Mouse (Mus musculus) liver, postnatal 0 days (tissue): ENCODE data around the gene Tas1r2. TPM values are rescaled to one million over a fixed set of nuclear protein-coding genes. Genes with fewer than 3 reads are reported as not detected.
A peak's percentile ranks its signal among the peaks of the same experiment; 100 is the strongest.

Source experiments
- ATAC-seq: fragments of 200-750 bp; cut with Nextera tagmentation; 2 replicates; pipeline ENCODE4 v1.8.0; 2017; ENCODE audit warnings: mild to moderate bottlenecking, moderate library complexity
- DNase-seq: peaks from one replicate; pipeline ENCODE4 v3.0.0-alpha.2; 2016
- H3K27ac ChIP-seq: fragments of 300-500 bp; sonication (generic); 2 replicates; pipeline ENCODE4 v1.5.1; 2014; ENCODE audit warnings: antibody characterized with exemption, moderate library complexity, mild to moderate bottlenecking, low read depth
- H3K27me3 ChIP-seq: fragments of 300-500 bp; sonication (generic); 2 replicates; pipeline ENCODE4 v1.6.1; 2014; ENCODE audit warnings: low read length, control low read depth, mixed read lengths; ENCODE audit not compliant: insufficient read depth
- H3K36me3 ChIP-seq: fragments of 300-500 bp; sonication (generic); replicated peaks from 2 replicates; pipeline ENCODE4 v1.6.1; 2014; ENCODE audit warnings: mild to moderate bottlenecking, control low read depth, low read length, moderate library complexity, mixed read lengths; ENCODE audit not compliant: insufficient read depth
- H3K4me1 ChIP-seq: fragments of 300-500 bp; sonication (generic); 2 replicates; pipeline ENCODE4 v1.6.1; 2014; ENCODE audit warnings: antibody characterized with exemption, mild to moderate bottlenecking, control low read depth; ENCODE audit not compliant: insufficient read depth
- H3K4me2 ChIP-seq: fragments of 300-500 bp; sonication (generic); 2 replicates; pipeline ENCODE4 v1.6.1; 2014; ENCODE audit warnings: low read depth, mild to moderate bottlenecking, low read length, moderate library complexity, mixed read lengths
- H3K4me3 ChIP-seq: fragments of 300-500 bp; sonication (generic); 2 replicates; pipeline ENCODE4 v1.5.1; 2014; ENCODE audit warnings: low read depth, low read length
- H3K9ac ChIP-seq: fragments of 300-500 bp; sonication (generic); replicated peaks from 2 replicates; pipeline ENCODE4 v1.6.1; 2014; ENCODE audit warnings: mild to moderate bottlenecking, moderate library complexity
- H3K9me3 ChIP-seq: fragments of 300-500 bp; sonication (generic); 2 replicates; pipeline ENCODE4 v1.6.1; 2016; ENCODE audit warnings: mild to moderate bottlenecking, control low read depth, low read length, mixed read lengths
- CTCF ChIP-seq: sonication (generic); IDR thresholded peaks from 2 replicates; pipeline ENCODE4 v1.5.1; 2016; ENCODE audit warnings: antibody characterized with exemption, low read depth
- EP300 ChIP-seq: IDR thresholded peaks from 2 replicates; pipeline ENCODE4 v1.6.1; 2016; ENCODE audit warnings: antibody characterized with exemption, low read depth, mild to moderate bottlenecking
- WGBS: fragments of 180-500 bp; shearing (Covaris S2); extraction: QIAGEN DNeasy Blood & Tissue Kit; methylation state at CpG from one replicate; pipeline ENCODE4 v1.1.7; 2014; ENCODE audit not compliant: insufficient replicate concordance; 5-methylcytosine and 5-hydroxymethylcytosine counted together
- polyA plus RNA-seq: library from polyadenylated mRNA; unstranded; fragments of >200 nt; fragmentation: Nextera tagmentation; extraction: Ambion mirVana; gene quantifications from 2 replicates; pipeline ENCODE4 v1.2.1, GENCODE M21; 2015

Tas1r2 gene
- polyA plus RNA-seq, 1 experiment from 2014 or later, result not detected

DNA sequence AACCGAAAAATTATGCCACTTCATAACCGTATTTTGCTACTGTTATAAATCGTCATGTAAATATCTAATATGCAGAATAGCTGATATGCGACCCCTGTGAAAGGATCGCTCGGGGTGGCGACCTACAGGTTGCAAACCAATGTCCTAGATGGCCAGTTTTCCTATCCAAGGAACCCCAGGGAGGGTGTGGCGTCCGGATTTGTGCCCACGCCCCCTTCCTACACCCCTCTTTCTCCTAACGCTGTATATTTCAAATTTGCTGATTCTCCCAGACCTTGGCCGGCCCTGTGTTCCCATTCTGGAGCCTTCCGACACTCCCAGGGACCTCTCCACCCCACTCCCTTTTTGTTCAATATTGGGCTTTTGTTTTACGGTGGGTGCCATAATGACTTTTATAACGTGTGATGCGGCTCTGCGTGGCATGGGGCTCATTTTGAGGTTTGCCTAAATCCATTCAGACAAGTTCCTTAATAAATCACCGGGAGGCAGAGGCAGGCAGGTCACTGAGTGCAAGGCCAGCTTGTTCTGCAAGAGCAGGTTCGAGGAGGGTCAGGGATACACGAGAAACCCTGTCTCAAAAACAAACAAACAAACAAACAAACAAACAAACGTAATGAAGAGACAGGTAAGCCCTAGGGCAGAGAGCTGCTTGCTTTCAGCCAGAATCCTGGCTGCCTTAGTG lies 29.8 kb upstream of the Tas1r2 start:
- H3K4me1 ChIP-seq, result peaks cover 21% of the 10 kb centered on the region
- H3K9ac ChIP-seq, result peak overlapping the region; percentile 77
- peak overlapping the region; percentile 98 for H3K4me2 ChIP-seq
- WGBS, result 15% methylated on average over 21 of the region's 21 CpGs
- TF ChIP-seq CTCF, result no peak
- TF ChIP-seq EP300, result no peak
- H3K27me3 ChIP-seq, result no peaks in the 10 kb centered on the region
- ATAC-seq (no peak), DNase-seq (no peak)
- no peaks in the 10 kb centered on the region for H3K36me3 ChIP-seq
- H3K9me3 ChIP-seq, result no peaks in the 10 kb centered on the region
- peak overlapping the region; percentile 98 for H3K27ac ChIP-seq
- H3K4me3 ChIP-seq, result peak overlapping the region; percentile 78

DNA sequence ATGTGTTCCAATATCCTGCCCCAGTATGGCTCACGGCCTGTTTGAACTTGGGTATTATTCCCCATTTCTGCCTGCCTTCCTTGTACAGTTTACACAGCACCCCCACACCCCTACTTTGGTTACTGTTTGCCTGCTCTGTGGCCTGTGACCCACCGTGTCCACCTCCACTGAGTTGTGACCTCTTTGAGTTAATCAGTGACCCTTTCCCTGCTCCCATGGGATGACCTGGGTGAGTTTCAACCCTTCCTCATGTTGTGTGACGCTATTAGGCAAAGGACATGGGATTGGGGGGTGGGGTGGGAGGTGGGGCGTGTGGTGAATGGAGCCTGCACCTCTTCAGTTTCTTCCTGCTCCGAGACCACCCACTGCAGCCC lies 29.2 kb upstream of the Tas1r2 start:
- Histone ChIP-seq H3K4me3 (peak overlapping the region; percentile 78), H3K9ac (peak overlapping the region; percentile 77), H3K4me1 (peaks cover 21% of the 10 kb centered on the region)

DNA sequence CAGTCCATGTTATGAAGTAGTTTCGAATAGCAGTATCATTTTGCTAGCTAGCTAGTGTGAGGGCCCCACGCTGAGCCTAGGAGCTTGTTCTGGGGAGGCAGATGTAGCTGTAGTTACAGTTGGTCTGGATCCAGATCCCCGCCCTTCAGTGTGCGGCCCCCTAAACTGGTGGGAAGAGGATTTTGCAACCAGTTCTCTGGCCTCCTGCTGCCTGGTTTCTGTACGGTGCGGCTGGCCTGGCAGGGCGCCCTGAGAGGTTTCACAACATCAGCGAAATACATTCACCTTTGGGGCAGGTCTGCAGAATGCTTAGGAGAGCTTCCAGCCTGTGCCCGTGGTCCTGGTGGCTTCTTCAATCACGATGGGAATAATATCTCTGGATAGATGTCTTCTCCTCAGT lies 28.6 kb upstream of the Tas1r2 start:
- Histone ChIP-seq H3K36me3 (no peaks in the 10 kb centered on the region), H3K9me3 (no peaks in the 10 kb centered on the region), H3K9ac (peak overlapping the region; percentile 77), H3K4me2 (peak overlapping the region; percentile 98), H3K27me3 (no peaks in the 10 kb centered on the region), H3K4me1 (peaks cover 21% of the 10 kb centered on the region), H3K27ac (peak overlapping the region; percentile 98), H3K4me3 (peak overlapping the region; percentile 78)
- TF ChIP-seq CTCF (no peak), EP300 (no peak)
- peak; percentile 85 for DNase-seq
- WGBS, result 53% methylated on average over 10 of the region's 10 CpGs
- peak; percentile 36 for ATAC-seq

More for the DNA sequence above, 29.2 kb upstream of the Tas1r2 start:
- ATAC-seq (peak; percentile 61), DNase-seq (peak; percentile 51)
- 47% methylated on average over 5 of the region's 5 CpGs for WGBS
- H3K4me2 ChIP-seq, result peak overlapping the region; percentile 98
- peak overlapping the region; percentile 98 for H3K27ac ChIP-seq
- TF ChIP-seq EP300, result no peak; the same call in 1 of the 2 replicates
- no peaks in the 10 kb centered on the region for H3K27me3 ChIP-seq
- H3K36me3 ChIP-seq, result no peaks in the 10 kb centered on the region
- H3K9me3 ChIP-seq, result no peaks in the 10 kb centered on the region

DNA sequence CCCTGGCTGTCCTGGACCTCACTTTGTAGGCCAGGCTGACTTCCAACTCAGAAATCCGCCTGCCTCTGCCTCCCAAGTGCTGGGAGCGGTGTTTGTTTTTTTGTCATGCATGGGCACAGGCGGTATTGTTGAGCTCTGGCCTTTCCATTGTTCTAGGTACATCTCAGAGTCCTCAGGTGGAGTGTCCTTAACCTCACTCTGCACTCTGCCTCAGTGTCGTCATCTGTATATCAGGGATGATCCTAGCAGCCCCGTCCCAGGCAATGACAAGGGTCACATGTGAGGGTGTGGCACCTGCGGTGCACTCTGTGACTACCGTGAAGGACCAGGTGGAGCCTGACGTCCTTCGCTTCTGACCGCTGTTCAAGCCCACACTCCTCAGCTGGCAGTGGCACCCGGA lies 26.0 kb upstream of the Tas1r2 start:
- no peak for DNase-seq
- no peak overlapping the region for H3K4me3 ChIP-seq
- WGBS, result 78% methylated on average over 11 of the region's 11 CpGs
- no peak overlapping the region for H3K9ac ChIP-seq
- no peak overlapping the region for H3K4me2 ChIP-seq
- TF ChIP-seq EP300, result no peak
- TF ChIP-seq CTCF, result no peak
- no peak for ATAC-seq
- no peaks in the 10 kb centered on the region for H3K36me3 ChIP-seq
- no peaks in the 10 kb centered on the region for H3K27me3 ChIP-seq
- H3K27ac ChIP-seq, result no peak overlapping the region
- no peaks in the 10 kb centered on the region for H3K9me3 ChIP-seq
- H3K4me1 ChIP-seq, result peaks cover 26% of the 10 kb centered on the region

DNA sequence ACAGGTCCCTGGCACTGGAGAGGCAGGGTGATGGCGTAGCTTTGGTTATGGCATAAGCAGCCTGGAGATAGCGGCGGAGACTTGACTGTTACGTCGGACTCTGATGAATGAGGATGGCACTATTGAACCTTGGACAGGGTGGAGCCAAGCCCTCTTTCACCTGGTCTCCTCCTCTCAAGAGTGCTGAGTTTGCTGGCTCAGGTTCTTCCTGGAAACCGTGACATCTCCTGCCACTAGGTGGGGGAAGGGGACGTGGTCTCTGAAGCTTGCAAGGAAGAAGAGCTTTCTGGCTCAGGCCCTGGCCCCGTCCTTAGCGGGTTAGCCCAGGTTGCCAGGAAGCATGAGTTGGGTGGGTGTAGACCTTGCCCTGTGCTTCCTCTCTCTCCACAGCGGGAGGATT lies 23.2 kb upstream of the Tas1r2 start:
- no peaks in the 10 kb centered on the region for H3K36me3 ChIP-seq
- ATAC-seq (0 out of 2 replicates have a peak, but pooled peaks have one; percentile 9), DNase-seq (no peak)
- no peaks in the 10 kb centered on the region for H3K9me3 ChIP-seq
- no peak overlapping the region for H3K4me3 ChIP-seq
- WGBS, result 59% methylated on average over 10 of the region's 10 CpGs
- H3K27ac ChIP-seq, result no peak overlapping the region
- H3K9ac ChIP-seq, result no peak overlapping the region
- H3K4me1 ChIP-seq, result peaks cover 18% of the 10 kb centered on the region
- no peak overlapping the region for H3K4me2 ChIP-seq
- no peak for TF ChIP-seq EP300
- TF ChIP-seq CTCF, result peak; percentile 12; the same call in 1 of the 2 replicates
- H3K27me3 ChIP-seq, result no peaks in the 10 kb centered on the region

DNA sequence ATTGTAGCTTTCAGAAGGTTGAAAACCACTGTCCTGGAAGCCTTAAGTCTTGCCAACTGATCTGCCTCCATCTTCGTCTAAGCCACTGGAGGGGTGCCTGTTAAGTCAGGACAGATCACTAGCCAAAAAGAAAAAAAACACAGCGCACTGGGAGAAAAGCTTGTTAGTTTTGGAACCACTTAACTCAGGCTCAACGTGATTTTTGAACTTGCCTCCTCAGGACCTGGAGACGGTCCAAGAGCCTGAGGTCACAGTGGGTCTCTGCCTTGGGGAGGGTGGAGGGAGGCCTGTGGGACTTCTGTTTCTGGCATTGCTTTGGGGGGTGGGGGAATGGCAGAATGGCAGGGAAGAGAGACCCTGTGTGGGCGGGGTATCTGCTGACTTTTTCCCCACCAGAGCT lies 22.2 kb upstream of the Tas1r2 start:
- ATAC-seq, result peak; percentile 5; the same call in 1 of the 2 replicates
- no peak for TF ChIP-seq CTCF
- TF ChIP-seq EP300, result no peak
- H3K4me2 ChIP-seq, result no peak overlapping the region
- H3K36me3 ChIP-seq, result 0 out of 2 replicates have a peak, but pooled peaks cover 5% of the 10 kb centered on the region
- peaks cover 10% of the 10 kb centered on the region for H3K4me1 ChIP-seq
- no peak for DNase-seq
- 56% methylated on average over 5 of the region's 5 CpGs for WGBS
- H3K27me3 ChIP-seq, result no peaks in the 10 kb centered on the region
- no peaks in the 10 kb centered on the region for H3K9me3 ChIP-seq
- H3K27ac ChIP-seq, result peak overlapping the region; percentile 18; the same call in 1 of the 2 replicates
- H3K4me3 ChIP-seq, result no peak overlapping the region
- no peak overlapping the region for H3K9ac ChIP-seq
